Mouse (Mus musculus) spleen, adult 2 months (tissue): ENCODE results near the gene 1700025G04Rik.

Experiments used
- CTCF ChIP-seq: fragments of 200-500 bp; IDR thresholded peaks from 2 replicates; pipeline ENCODE4 v1.5.1; 2011; ENCODE audit warnings: mild to moderate bottlenecking, inconsistent platforms; ENCODE audit not compliant: insufficient read depth, insufficient read length, insufficient replicate concordance; ENCODE audit errors: extremely low read depth
- POLR2A ChIP-seq: fragments of 200-500 bp; IDR thresholded peaks from 2 replicates; pipeline ENCODE4 v1.6.1; 2011; ENCODE audit warnings: low read depth, low read length, inconsistent platforms

- TF ChIP-seq CTCF (no peak), POLR2A (no peak)
Observed at GRCm38 (mm10) chr1:151976850-151977249, 113.1 kb downstream of the 1700025G04Rik start.
